Mouse (Mus musculus) monocyte, adult 2 months (primary cell): Measurements from ENCODE around the gene Ift172.
A peak's percentile ranks its signal among the peaks of the same experiment; 100 is the strongest.

Experiments
- DNase-seq, 2 experiments: peaks; one replicate each; pipeline ENCODE4 v3.0.0; 2022; ENCODE audit warnings: low spot score in 2 of 2, low read depth in 1 of 2

Gene Ift172

GRCm38 (mm10) chr5:31290521-31291360 lies at the start of gene Ift172:
Gene Ift172 (minus strand): TSS chr5:31291116.
- DNase-seq = peak; percentile 87 to 93

- DNase-seq = peak in 1 of 2 experiments; percentile 3
Measured at GRCm38 (mm10) chr5:31328255-31328654, 37.3 kb upstream of the Ift172 start.

- no peak for DNase-seq
Measured at GRCm38 (mm10) chr5:31326850-31327249, 35.9 kb upstream of the Ift172 start.

GRCm38 (mm10) chr5:31324085-31324484 lies 33.2 kb upstream of the Ift172 start:
- no peak for DNase-seq

- DNase-seq = no peak
Measured at GRCm38 (mm10) chr5:31322776-31323175, 31.9 kb upstream of the Ift172 start.

GRCm38 (mm10) chr5:31312806-31313205 lies 21.9 kb upstream of the Ift172 start:
- DNase-seq = no peak

GRCm38 (mm10) chr5:31303093-31303492 lies 12.2 kb upstream of the Ift172 start:
- no peak for DNase-seq

- no peak for DNase-seq
Measured at GRCm38 (mm10) chr5:31301866-31302265, 10.9 kb upstream of the Ift172 start.

GRCm38 (mm10) chr5:31298486-31298885 lies 7.6 kb upstream of the Ift172 start:
- DNase-seq = no peak

GRCm38 (mm10) chr5:31297981-31298380 lies 7.1 kb upstream of the Ift172 start:
- no peak for DNase-seq

- no peak for DNase-seq
Measured at GRCm38 (mm10) chr5:31297047-31297757, 6.3 kb upstream of the Ift172 start, which contains the start of gene Gckr. Gene Gckr (plus strand): TSS chr5:31297443.

- DNase-seq = no peak
Measured at GRCm38 (mm10) chr5:31295606-31296141, 4.8 kb upstream of the Ift172 start, which contains the start of gene Fndc4. Gene Fndc4 (minus strand): TSS chr5:31296080.

- no peak for DNase-seq
Measured at GRCm38 (mm10) chr5:31294964-31295605, 4.2 kb upstream of the Ift172 start.

- no peak for DNase-seq
Measured at GRCm38 (mm10) chr5:31291361-31291688, 409 bp upstream of the Ift172 start.

- DNase-seq = no peak
Measured at GRCm38 (mm10) chr5:31289626-31290230, 1.2 kb downstream of the Ift172 start.

- DNase-seq = no peak
Measured at GRCm38 (mm10) chr5:31288655-31289054, 2.3 kb downstream of the Ift172 start.

GRCm38 (mm10) chr5:31288225-31288624 lies 2.7 kb downstream of the Ift172 start:
- DNase-seq = no peak

- no peak for DNase-seq
Measured at GRCm38 (mm10) chr5:31279245-31279988, 11.5 kb downstream of the Ift172 start.

GRCm38 (mm10) chr5:31273018-31273417 lies 17.9 kb downstream of the Ift172 start:
- no peak for DNase-seq

- no peak for DNase-seq
Measured at GRCm38 (mm10) chr5:31267686-31268085, 23.2 kb downstream of the Ift172 start.
